Mouse (Mus musculus): Measurements from ENCODE around the gene Iqgap2. TPM values are rescaled to one million over a fixed set of nuclear protein-coding genes. Genes with fewer than 3 reads are reported as not detected.

Gene Iqgap2
- polyA plus RNA-seq, 1 experiment: 2.4 TPM

DNA sequence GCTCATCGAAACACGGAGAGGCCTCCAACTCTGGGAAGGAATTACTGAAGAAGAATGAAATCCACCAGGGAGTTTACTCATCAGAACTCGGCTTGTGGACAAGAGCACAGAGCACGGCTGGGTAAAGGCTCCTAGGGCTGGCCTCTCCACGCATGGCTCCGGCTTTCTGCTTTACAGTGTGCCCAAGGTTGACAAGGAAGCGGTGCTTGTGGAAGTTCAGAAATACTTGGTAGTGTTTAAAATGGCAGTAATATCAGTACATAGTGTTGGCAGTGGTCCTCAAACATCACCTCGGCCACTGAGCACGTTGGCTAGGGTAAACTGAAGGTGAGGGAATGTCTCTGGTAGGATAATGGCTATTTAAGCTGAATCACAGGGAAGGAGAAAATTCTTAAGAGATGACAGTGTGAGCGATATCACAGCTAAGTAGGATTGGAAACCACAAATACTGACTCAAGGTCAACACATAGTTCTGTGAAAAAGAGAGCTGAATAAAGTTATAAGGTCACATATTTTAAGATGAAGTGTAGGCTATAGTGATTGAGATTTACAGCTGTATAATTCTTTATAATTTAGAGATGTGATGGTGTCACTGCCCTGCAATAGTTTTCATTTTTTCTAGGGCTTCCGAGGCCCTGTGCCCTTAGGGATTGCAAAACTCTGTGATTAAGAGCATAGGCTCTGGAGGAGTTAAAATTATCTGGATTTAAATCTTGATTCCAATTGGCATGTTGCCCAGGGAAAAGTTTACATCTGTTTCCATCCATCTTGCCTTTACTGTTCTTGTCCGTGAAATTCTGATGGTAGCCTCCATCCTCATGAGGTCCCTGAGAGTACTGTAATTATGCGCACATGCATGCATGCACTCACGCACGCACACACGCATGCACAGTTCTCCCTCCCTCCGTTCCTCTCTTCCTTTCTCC lies 250.4 kb downstream of the Iqgap2 start:
- whole genome bisulfite sequencing: 81% methylated on average over 17 of the region's 17 CpGs
- no peak for DNase-seq
- TF ChIP-seq POLR2A (IDR thresholded peaks at IDR 0.05; ENCODE audit: borderline replicate concordance, extremely low read depth, low read depth, low read length): no peak
- no peak for TF ChIP-seq CTCF (IDR thresholded peaks at IDR 0.05; ENCODE audit: insufficient read depth, low read length)
- Histone ChIP-seq H3K4me1 (ENCODE audit: control insufficient read depth, insufficient read depth, low read length) (peaks cover 4% of the 10 kb centered on the region; the same call in 1 of the 2 replicates), H3K4me3 (replicated peaks; ENCODE audit: extremely low read depth, low read depth, low read length) (no peak overlapping the region)

- no peak for DNase-seq
- peaks cover 4% of the 10 kb centered on the region; the same call in 1 of the 2 replicates for H3K4me1 ChIP-seq (ENCODE audit: control insufficient read depth, insufficient read depth, low read length)
- no peak overlapping the region for H3K4me3 ChIP-seq (replicated peaks; ENCODE audit: extremely low read depth, low read depth, low read length)
- TF ChIP-seq CTCF (IDR thresholded peaks at IDR 0.05; ENCODE audit: insufficient read depth, low read length) (no peak), POLR2A (IDR thresholded peaks at IDR 0.05; ENCODE audit: borderline replicate concordance, extremely low read depth, low read depth, low read length) (no peak)
- 89% methylated on average over 1 of the region's 1 CpGs for WGBS
Measured at GRCm38 (mm10) chr13:95640408-95640807, 251.3 kb downstream of the Iqgap2 start.

GRCm38 (mm10) chr13:95639336-95640116 lies 252.2 kb downstream of the Iqgap2 start:
- Histone ChIP-seq H3K4me1 (ENCODE audit: control insufficient read depth, insufficient read depth, low read length) (peaks cover 4% of the 10 kb centered on the region; the same call in 1 of the 2 replicates), H3K4me3 (replicated peaks; ENCODE audit: extremely low read depth, low read depth, low read length) (no peak overlapping the region)
- no peak for DNase-seq
- TF ChIP-seq POLR2A (IDR thresholded peaks at IDR 0.05; ENCODE audit: borderline replicate concordance, extremely low read depth, low read depth, low read length) (no peak), CTCF (IDR thresholded peaks at IDR 0.05; ENCODE audit: insufficient read depth, low read length) (no peak)
- WGBS: 29% methylated on average over 15 of the region's 15 CpGs

- 23% methylated on average over 5 of the region's 5 CpGs for WGBS
- H3K4me1 ChIP-seq (ENCODE audit: control insufficient read depth, insufficient read depth, low read length): peaks cover 4% of the 10 kb centered on the region; the same call in 1 of the 2 replicates
Measured at GRCm38 (mm10) chr13:95638894-95639293, 252.8 kb downstream of the Iqgap2 start.

GRCm38 (mm10) chr13:95637737-95638136 lies 254.0 kb downstream of the Iqgap2 start:
- H3K4me1 ChIP-seq (ENCODE audit: control insufficient read depth, insufficient read depth, low read length): peaks cover 4% of the 10 kb centered on the region; the same call in 1 of the 2 replicates
- TF ChIP-seq CTCF (IDR thresholded peaks at IDR 0.05; ENCODE audit: insufficient read depth, low read length): no peak
- TF ChIP-seq POLR2A (IDR thresholded peaks at IDR 0.05; ENCODE audit: borderline replicate concordance, extremely low read depth, low read depth, low read length): no peak
- DNase-seq: no peak
- 79% methylated on average over 10 of the region's 10 CpGs for WGBS
- H3K4me3 ChIP-seq (replicated peaks; ENCODE audit: extremely low read depth, low read depth, low read length): no peak overlapping the region

More at GRCm38 (mm10) chr13:95638894-95639293, 252.8 kb downstream of the Iqgap2 start:
- H3K4me3 ChIP-seq (replicated peaks; ENCODE audit: extremely low read depth, low read depth, low read length): no peak overlapping the region
- DNase-seq: no peak
- TF ChIP-seq CTCF (IDR thresholded peaks at IDR 0.05; ENCODE audit: insufficient read depth, low read length) (no peak), POLR2A (IDR thresholded peaks at IDR 0.05; ENCODE audit: borderline replicate concordance, extremely low read depth, low read depth, low read length) (no peak)

- H3K4me1 ChIP-seq (ENCODE audit: control insufficient read depth, insufficient read depth, low read length): peaks cover 4% of the 10 kb centered on the region; the same call in 1 of the 2 replicates
- H3K4me3 ChIP-seq (replicated peaks; ENCODE audit: extremely low read depth, low read depth, low read length): no peak overlapping the region
- no peak for DNase-seq
- 91% methylated on average over 12 of the region's 12 CpGs for WGBS
- no peak for TF ChIP-seq CTCF (IDR thresholded peaks at IDR 0.05; ENCODE audit: insufficient read depth, low read length)
- no peak for TF ChIP-seq POLR2A (IDR thresholded peaks at IDR 0.05; ENCODE audit: borderline replicate concordance, extremely low read depth, low read depth, low read length)
Measured at GRCm38 (mm10) chr13:95635301-95635700, 256.4 kb downstream of the Iqgap2 start.

DNA sequence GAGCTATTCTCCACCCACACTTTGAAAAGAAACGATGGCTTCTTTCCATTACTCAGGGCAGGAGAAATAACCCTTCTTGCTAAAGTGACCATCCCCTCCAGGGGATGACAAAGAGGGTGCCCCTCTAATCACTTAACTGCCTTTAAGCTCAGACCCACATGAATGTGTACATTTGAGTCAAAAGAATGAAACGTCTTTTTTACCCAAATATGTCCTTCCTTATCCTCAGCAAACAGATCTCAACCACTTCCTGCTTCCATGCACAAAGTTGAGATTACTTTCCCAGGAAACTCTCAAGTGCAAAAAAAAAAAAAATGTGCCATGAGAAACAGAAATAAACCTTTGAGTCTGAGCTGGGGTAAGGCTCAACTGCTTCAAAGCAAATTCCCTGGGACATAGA lies 257.3 kb downstream of the Iqgap2 start:
- DNase-seq: no peak
- 13% methylated on average over 2 of the region's 2 CpGs for WGBS
- no peak for TF ChIP-seq CTCF (IDR thresholded peaks at IDR 0.05; ENCODE audit: insufficient read depth, low read length)
- TF ChIP-seq POLR2A (IDR thresholded peaks at IDR 0.05; ENCODE audit: borderline replicate concordance, extremely low read depth, low read depth, low read length): no peak

GRCm38 (mm10) chr13:95633384-95633783 lies 258.3 kb downstream of the Iqgap2 start:
- WGBS: 60% methylated on average over 2 of the region's 2 CpGs
- TF ChIP-seq POLR2A (IDR thresholded peaks at IDR 0.05; ENCODE audit: borderline replicate concordance, extremely low read depth, low read depth, low read length): no peak
- TF ChIP-seq CTCF (IDR thresholded peaks at IDR 0.05; ENCODE audit: insufficient read depth, low read length): no peak
- Histone ChIP-seq H3K4me3 (replicated peaks; ENCODE audit: extremely low read depth, low read depth, low read length) (no peak overlapping the region), H3K4me1 (ENCODE audit: control insufficient read depth, insufficient read depth, low read length) (no peaks in the 10 kb centered on the region)
- no peak for DNase-seq

More for the DNA sequence above, 257.3 kb downstream of the Iqgap2 start:
- Histone ChIP-seq H3K4me3 (replicated peaks; ENCODE audit: extremely low read depth, low read depth, low read length) (no peak overlapping the region), H3K4me1 (ENCODE audit: control insufficient read depth, insufficient read depth, low read length) (peaks cover 4% of the 10 kb centered on the region; the same call in 1 of the 2 replicates)

- TF ChIP-seq CTCF (IDR thresholded peaks at IDR 0.05; ENCODE audit: insufficient read depth, low read length) (no peak), POLR2A (IDR thresholded peaks at IDR 0.05; ENCODE audit: borderline replicate concordance, extremely low read depth, low read depth, low read length) (no peak)
- Histone ChIP-seq H3K4me1 (ENCODE audit: control insufficient read depth, insufficient read depth, low read length) (no peaks in the 10 kb centered on the region), H3K4me3 (replicated peaks; ENCODE audit: extremely low read depth, low read depth, low read length) (no peak overlapping the region)
- DNase-seq: no peak
- WGBS: 90% methylated on average over 6 of the region's 6 CpGs
Measured at GRCm38 (mm10) chr13:95632144-95632543, 259.6 kb downstream of the Iqgap2 start.
